Mouse (Mus musculus): ENCODE data around the gene Dmrt2. TPM values are rescaled to one million over a fixed set of nuclear protein-coding genes. Genes with fewer than 3 reads are reported as not detected.

The Dmrt2 gene
- not detected in 2 replicates for polyA plus RNA-seq (2012)

DNA sequence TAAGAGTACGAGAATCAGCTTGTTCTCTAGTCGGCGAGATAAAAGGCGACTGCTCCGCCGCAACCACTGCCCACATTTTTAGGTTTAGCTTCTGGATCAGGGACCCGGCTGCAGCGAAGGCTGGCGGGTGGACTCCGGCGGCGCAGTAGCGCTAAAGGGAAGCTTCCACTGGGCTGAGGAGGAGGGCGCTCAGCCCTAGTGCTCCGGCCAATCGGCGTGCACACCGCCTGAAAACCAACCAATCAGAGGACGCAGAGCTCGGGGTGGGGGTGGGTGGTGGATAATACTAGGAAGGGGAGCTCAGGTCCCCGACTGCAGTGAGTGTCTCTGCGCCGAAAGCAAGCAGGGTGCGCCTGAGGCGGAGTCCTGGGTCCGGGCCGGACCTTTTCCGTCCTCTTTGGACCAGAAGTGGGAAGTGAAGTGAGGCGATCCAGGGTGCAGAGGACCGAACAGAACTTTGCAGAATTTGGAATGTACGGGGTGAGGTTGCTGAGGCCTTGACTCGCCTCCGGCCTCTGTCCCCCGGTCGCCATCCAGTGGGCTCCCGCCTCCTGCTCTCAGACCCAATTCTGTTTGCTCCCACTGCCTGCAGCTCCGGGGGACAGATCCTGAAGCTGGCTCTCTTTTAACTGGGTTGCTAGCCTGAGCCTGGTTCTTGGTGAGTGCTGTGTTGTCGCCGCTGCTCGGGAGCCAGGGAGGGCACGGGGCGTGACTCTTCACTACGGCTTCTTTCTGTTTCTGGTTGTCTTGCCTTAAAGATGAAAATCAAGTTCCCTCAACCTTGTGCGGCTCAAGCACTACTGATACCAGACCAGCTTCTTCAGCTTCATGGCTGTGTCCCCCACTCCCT is at the start of gene Dmrt2:
TSS of gene Dmrt2 (plus strand) at position 311 of the 850 bp plus-strand sequence.
- TF ChIP-seq GATA1 (IDR thresholded peaks at IDR 0.05; ENCODE audit: low read length): no peak

DNA sequence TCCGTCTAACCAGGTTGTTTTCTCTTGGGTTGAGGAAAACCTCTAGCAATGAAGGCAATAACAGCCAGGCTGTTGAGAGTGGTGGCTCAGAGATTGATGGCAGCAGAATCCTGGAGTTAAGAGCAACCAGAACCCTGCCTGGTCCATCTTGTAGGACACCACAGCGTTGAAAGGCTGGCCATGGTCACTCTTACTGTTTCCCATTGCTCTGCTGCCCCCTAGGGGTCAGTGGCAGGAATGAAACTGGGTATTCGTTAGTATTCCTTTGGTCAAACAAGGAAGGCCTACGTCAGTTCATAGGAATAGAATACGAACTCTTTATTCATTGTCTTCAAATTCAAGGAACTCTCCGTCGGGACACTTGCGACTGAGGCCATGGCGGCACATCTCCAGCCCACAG is 43.7 kb upstream of the Dmrt2 start:
- TF ChIP-seq GATA1 (IDR thresholded peaks at IDR 0.05; ENCODE audit: low read length): no peak

- TF ChIP-seq GATA1 (IDR thresholded peaks at IDR 0.05; ENCODE audit: low read length): no peak
These were observed 37.1 kb upstream of the Dmrt2 start for GRCm38 (mm10) chr19:25635119-25635518.

- no peak for TF ChIP-seq GATA1 (IDR thresholded peaks at IDR 0.05; ENCODE audit: low read length)
These were observed 36.5 kb upstream of the Dmrt2 start for GRCm38 (mm10) chr19:25635622-25636244.

DNA sequence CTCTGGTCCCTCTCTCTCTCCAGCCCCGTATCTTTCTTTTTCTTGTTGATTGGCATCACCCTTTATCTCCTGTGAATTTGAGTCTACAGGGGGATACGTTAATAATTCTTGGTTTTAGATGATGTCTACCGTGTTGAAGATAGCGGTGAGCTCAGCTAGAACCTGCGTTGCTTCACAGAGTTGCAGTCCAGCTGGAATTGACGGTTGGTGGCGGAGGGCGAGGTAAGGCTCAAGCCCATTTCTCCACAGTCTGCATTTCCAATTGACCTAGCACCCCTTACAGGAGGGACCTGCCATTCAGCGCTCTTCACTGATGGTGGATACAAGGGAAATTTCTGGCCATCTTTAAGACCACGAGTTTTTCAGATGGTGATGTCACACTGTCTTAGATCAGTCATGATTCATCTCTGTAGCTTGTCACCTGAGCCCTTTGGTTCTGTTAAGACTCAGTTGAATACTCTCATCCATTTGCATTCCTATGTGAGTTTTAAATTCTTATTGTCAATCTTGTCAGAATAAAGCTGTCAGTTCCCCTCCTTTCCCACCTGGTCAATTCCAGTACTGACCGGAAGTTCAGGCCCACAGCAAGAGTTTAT is 33.3 kb upstream of the Dmrt2 start:
- TF ChIP-seq GATA1 (IDR thresholded peaks at IDR 0.05; ENCODE audit: low read length): no peak

GRCm38 (mm10) chr19:25641786-25642185 is 30.4 kb upstream of the Dmrt2 start:
- TF ChIP-seq GATA1 (IDR thresholded peaks at IDR 0.05; ENCODE audit: low read length): no peak

DNA sequence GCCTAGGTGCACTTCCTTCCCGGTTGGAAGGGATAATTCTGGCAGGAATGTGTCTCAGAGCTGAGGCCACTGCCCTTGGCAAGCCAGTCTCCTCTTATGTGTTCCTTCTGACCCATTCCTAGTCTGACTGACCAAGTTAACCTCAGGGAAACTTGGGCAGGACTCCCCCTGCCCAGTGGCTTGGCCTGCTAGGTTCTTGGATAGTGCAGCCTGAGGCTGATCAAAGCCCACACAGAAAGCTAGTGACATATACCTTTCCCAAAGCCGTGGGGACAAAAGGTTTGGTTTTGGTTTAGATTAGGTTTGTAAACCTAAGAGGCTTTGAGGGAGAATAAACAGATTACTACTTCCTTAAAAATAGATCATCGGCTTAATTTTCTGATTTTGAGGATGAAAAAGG is 25.1 kb upstream of the Dmrt2 start:
- TF ChIP-seq GATA1 (IDR thresholded peaks at IDR 0.05; ENCODE audit: low read length): no peak

- TF ChIP-seq GATA1 (IDR thresholded peaks at IDR 0.05; ENCODE audit: low read length): no peak
These were observed 23.5 kb upstream of the Dmrt2 start for GRCm38 (mm10) chr19:25648701-25649100.

- TF ChIP-seq GATA1 (IDR thresholded peaks at IDR 0.05; ENCODE audit: low read length): no peak
These were observed 21.7 kb upstream of the Dmrt2 start for GRCm38 (mm10) chr19:25650474-25650873.

GRCm38 (mm10) chr19:25652560-25652959 is 19.7 kb upstream of the Dmrt2 start:
- TF ChIP-seq GATA1 (IDR thresholded peaks at IDR 0.05; ENCODE audit: low read length): no peak

- no peak for TF ChIP-seq GATA1 (IDR thresholded peaks at IDR 0.05; ENCODE audit: low read length)
These were observed 18.0 kb upstream of the Dmrt2 start for GRCm38 (mm10) chr19:25654034-25654749.

- TF ChIP-seq GATA1 (IDR thresholded peaks at IDR 0.05; ENCODE audit: low read length): no peak
These were observed 6.5 kb upstream of the Dmrt2 start for GRCm38 (mm10) chr19:25665486-25666339.

- TF ChIP-seq GATA1 (IDR thresholded peaks at IDR 0.05; ENCODE audit: low read length): no peak
These were observed 4.4 kb upstream of the Dmrt2 start for GRCm38 (mm10) chr19:25667836-25668235.

DNA sequence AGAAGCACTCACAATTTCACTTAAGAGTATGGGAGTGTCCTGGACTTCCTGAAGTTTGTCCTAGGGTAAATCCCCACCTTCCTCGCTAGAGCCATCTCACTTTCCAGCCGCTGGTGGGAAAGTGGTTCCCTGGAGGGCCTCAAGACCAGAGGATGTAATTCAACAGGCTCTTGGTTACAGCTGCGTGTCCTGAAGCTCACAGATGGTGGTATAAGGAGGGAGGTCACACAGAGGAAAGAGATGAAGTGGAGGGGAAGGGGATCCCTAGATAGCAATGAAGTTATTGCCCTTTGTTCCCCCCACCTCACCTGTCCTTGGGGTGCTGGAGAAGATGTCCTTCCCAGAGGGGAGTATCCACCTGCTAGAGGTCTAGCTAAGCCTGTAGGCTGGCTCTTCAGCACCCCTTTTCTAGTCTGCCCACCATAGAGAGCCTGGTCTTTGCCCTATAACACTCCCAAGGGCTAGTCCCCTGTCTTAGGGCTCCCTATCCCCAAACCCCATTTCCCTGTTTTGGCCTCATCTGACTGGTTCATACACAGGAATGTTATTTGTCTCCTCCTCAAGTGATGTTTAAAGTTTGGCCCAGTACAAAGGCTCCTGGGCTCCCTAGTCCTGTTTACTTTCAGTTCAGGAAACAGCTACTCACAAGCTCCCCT is 2.5 kb upstream of the Dmrt2 start:
- TF ChIP-seq GATA1 (IDR thresholded peaks at IDR 0.05; ENCODE audit: low read length): no peak

All from G1E-ER4 (cell line).